Mouse (Mus musculus) R1 (cell line): ENCODE results near the gene Palld.

Experiments used
- DNase-seq: peaks from one replicate; pipeline ENCODE4 v3.0.0-alpha.2; 2018; ENCODE audit warnings: low read depth, low spot score

Gene Palld

GRCm38 (mm10) chr8:61730669-61731068 lies 171.8 kb downstream of the Palld start:
- no peak for DNase-seq

DNA sequence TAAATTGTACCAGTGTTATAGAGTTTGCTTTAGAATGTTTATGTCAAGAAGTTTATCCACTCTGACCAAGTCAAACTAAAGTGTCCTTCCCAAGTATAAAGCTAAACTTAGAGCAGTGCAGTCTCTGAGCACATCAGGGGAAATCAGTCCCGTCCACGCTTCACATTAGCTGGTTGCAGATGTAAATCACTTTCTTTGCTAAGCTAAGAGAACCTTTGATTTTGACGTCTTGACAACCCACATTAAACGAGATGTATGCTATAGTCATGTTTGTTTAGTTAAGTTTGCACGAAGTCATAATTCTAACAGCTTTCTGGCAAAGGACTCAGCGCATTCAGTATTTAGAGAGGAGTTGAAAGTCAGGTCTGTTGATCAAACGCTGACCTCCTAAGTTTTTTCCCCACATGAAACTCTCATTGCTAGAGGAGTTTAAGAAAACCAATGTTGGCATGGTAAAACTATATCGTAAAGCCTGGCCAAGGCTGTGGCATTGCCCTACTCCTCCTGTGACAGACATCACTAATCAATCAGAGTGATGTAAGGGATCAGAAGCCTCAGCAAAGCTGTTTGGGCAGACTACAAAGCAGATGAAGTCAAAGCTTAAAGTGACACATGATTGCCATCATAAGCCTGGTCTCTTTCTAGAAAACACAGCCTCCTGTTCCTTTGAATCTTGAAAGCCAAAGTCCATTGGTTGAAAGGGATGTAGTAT lies 177.0 kb downstream of the Palld start:
- no peak for DNase-seq

DNA sequence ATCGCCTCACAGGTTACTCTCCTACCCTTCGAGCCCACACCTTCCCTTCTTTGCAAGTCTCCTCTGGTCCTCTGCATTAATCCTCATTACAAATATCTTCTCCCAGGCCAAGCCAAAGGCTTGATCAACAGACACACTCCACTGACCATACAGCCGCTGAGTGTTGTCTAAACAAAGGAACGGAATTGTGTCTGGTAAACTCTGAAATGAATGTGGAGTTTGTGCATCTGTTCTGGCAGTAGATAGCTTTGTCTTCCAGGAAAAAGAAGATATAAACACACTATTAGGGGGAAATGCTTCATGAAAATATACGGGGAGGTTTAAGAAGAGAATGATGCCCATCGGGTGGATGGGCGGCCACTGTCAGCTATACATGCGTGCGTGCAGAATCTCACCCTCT lies 180.3 kb downstream of the Palld start:
- DNase-seq: no peak

- DNase-seq: peak; percentile 86
Measured at GRCm38 (mm10) chr8:61715351-61716125, 187.0 kb downstream of the Palld start.

DNA sequence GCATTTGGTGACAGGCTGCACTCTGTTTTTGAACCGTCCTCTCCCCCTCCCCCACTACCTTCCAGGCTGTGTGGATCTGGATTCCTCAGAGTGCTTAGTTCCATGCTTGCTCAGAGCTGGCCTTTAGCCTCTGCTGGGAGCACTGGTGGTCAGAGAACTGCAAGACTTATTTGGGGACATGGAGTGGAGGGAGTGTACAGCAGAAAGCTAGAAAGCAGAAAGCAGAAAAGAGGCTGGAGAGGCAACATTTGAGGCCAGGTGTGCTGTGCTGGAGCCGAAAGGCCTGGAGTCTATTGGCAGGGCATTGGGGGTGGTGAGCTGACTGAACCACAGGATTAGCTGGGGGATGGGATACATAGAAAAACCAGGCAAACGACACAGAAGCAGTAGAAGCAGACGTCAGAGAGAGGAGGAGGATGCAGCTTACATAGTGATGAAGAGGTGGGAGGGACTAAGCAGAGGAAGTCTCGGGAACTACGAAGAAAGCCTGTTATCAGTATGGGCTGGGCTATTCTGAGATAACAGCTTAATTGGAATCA lies 188.1 kb downstream of the Palld start:
- DNase-seq: peak; percentile 45

GRCm38 (mm10) chr8:61713195-61713990 lies 189.1 kb downstream of the Palld start:
- DNase-seq: peak; percentile 91

GRCm38 (mm10) chr8:61712426-61712825 lies 190.1 kb downstream of the Palld start:
- no peak for DNase-seq

DNA sequence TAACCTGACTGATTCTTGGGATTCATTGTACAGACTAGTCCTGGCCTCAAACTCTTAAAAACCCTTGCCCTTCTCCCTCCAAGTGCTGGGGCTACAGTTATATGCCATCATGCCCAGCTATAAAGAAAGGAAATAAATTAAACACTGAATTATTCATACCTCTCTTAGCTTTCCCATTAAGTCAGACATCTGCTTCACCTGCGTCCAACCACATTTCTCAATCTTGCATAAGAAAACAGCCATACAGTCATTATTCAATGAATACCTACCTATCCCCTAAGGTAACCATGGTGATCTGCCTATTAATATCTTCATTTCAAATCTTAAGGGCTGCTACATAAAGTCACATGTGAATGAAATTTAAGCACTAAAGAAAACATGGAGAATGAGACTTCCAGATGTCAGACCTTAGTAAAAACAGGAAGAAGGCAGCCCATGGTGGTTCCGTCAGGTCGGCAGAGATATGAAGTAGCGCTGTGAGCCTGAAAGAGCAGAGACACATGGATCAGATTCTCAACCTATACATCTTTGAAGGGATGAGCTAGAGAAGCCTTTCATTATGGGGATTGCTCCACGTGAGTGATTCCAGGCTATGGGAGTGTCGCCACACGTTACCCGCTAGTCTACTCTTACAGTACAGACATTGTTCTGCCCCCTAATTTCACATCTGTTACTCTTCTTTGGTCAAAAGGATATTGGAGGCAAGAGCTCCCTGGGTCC lies 193.7 kb downstream of the Palld start:
- DNase-seq: no peak

GRCm38 (mm10) chr8:61705491-61705890 lies 197.0 kb downstream of the Palld start:
- no peak for DNase-seq

DNA sequence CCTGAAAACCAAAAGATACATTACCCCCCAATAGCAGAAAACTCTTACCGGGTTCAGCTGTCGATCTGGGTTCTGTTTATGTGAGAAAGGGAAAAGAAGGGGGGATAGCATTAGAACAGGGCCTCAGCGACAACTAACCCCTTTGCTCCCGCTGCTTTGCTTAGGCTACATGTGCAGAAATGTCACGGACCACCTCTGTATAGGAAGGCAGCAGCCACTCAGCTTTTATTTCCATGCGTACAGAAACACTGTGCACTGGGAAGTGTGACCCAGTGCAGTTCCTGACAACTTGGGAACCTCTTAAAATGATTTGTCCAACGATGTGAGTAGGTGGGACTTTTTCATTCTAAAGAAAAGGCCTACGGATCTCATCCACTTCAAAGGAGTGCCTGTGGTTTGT lies 200.4 kb downstream of the Palld start:
- DNase-seq: no peak

GRCm38 (mm10) chr8:61700932-61701681 lies 201.4 kb downstream of the Palld start:
- DNase-seq: no peak

GRCm38 (mm10) chr8:61700298-61700697 lies 202.2 kb downstream of the Palld start:
- peak; percentile 76 for DNase-seq

DNA sequence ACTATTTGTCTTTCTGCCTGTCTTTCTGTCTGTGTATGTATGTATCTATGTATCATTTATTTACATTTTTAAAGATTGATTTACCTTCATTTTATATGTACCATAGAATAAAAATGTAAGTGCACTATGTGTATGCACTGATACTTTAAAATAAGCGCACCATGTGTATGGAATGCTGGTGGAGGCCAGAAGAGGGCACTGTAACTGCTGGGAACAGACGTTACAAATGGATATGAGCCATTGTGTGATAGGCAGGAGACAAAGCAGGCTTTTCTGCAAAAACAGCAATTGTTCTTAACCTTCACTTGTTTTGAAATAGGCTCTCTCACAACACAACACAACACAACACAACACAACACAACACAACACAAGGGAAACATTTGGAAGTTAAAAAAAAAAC lies 203.5 kb downstream of the Palld start:
- DNase-seq: peak; percentile 56

GRCm38 (mm10) chr8:61697728-61698385 lies 204.6 kb downstream of the Palld start:
- no peak for DNase-seq

GRCm38 (mm10) chr8:61696846-61697455 lies 205.5 kb downstream of the Palld start:
- DNase-seq: no peak

DNA sequence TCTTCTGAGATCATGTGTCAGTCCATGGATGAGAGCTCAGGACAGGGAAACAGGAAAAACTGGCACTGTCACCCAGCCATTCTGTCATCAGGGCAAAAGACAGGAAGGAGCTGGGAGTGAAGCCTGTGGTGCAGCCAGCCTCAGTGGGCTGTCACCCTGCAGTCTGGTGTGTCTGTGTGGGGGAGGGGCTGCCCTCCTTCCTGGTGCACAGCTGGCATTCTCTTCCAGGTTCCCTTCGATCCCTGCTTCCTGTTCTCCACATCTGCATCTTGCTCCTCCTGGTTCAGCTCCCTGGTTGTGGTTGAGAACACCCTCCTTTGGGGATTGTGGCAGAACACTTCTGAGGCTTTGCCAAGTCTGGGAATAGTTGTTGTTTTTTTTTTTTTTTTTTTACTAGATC lies 207.1 kb downstream of the Palld start:
- no peak for DNase-seq

GRCm38 (mm10) chr8:61692866-61693265 lies 209.6 kb downstream of the Palld start:
- no peak for DNase-seq

DNA sequence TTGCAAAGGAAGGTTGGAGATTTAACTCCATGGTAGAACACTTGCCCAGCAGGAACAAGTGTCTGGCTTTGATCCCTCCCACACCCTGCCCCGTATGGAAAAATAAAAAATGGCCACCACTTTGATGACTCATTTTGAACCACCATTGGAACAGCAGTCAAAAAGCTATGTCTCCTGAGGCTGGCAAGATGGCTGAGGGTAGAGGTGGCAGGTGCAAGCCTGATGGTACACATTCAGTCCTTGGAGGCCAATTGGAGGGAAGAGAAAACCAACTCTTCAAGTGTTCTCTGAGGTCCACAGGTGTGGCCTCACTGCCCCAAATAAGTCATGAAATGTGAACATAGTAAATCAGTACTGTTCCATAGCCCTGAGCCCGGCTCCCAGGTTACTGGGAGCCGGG lies 210.4 kb downstream of the Palld start:
- DNase-seq: no peak

DNA sequence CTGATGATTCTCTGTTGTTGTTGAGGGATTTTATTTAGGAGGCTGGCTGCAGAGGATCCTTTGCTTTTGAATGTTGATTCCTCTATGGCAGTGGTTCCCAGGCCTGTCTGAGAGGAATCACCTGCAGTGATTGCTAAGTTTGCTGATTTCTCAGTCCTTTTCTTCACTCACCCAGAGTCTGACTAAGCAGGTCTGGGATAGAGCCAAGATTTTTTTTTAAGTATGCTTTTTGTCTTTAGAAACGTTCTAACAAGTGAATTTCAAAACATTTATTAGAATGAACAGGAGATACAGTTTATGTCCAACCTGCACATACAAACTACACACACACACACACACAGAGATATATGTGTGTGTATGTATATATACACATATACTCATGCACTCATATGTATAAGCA lies 211.1 kb downstream of the Palld start:
- DNase-seq: no peak

DNA sequence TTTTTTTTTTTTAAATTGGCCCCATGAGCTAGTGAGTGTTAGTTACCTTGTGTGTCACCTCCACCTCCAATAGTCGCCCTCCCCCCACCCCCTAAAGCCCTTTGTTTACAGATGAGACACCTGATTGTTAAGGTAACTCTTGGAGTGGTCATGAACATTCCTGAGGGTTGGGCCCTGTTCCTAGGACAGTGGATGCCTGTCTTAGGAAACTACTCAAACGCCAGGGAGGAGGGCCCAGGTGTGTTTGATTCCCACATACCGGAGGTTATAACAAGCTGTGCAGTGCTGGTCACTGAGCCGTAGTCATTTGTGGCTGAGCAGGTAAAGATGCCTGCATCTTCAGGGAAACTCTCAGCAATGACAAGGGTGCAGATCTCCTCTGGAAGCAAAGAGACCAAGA lies 215.4 kb downstream of the Palld start:
- DNase-seq: no peak
